Mouse (Mus musculus): ENCODE data around the gene Ly6g6f.

DNA sequence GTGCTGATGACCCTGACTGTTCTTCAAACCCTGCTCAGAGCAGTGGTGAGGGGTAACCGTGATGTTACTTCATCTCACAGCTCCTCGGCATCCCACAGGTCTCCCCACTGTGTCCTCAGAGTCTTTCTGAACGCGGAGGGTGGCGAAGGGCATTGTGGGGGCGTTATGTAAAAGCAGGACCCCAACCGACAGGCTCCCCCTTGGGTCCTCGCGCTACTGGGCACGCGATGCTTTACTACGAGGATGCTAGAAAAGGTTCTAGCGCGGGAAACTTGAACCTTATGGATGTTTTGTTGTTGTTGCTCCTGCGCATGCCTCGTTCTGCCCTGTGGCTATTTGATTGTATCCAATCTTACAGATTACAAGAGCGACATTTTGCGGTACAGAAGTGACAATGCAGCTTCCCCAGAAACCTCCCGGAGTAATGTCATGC is 36.5 kb upstream of the Ly6g6f start, which contains the start of gene Csnk2b:
- TF ChIP-seq CTCF (IDR thresholded peaks at IDR 0.05; ENCODE audit: borderline replicate concordance, insufficient read depth, low read length) (no peak), POLR2A (IDR thresholded peaks at IDR 0.05; ENCODE audit: low read depth, low read length) (no peak)
